Mouse (Mus musculus) urinary bladder, postnatal 25 days (tissue): Measurements from ENCODE around the gene Map2k4.

Experiments used
- DNase-seq: peaks from one replicate; pipeline ENCODE4 v3.0.0; 2022; ENCODE audit warnings: low spot score

Gene Map2k4

DNA sequence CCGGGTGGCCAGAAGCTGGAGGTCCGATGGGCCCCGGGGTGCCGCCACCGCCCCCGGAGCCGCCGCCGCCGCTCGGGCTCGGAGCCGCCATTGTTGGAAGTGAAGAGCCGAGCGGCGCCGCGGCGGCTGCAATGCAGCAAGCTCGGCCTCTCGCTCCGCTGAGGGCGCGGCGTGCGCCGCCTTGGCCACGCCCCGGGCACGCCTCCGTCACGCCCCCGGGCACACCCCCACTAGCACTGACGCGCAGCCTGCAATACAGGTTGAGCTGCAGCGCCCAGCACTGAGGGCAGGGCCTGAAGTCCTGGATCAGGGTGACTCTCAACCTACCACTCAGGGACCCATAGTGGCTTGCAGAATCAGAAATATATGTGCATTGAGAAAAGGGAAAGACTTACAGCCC is at the start of gene Map2k4:
TSS of gene Map2k4 (minus strand) at position 144 of the 400 bp plus-strand sequence.
- DNase-seq, result peak; percentile 94

DNA sequence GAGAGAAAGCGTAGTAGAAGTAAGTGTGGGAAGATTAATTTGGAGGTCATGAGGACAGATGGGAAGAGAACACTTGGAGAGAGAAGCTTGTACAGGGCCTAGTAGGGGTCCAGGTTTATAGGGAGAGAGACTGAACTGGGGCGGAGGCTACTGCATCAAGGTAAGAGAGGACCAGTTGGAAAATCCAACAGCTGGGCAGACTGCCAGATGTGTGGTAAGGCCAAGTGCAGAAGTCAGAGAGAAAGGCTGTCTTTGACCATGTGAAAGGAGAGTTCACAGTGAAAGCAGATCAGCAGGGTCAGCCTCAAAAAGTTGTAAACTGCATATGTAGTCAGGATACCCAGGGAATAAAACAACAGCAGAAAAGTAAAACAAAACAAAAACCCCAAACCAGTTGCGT is 36.5 kb upstream of the Map2k4 start:
- no peak for DNase-seq

GRCm38 (mm10) chr11:65820877-65821276 is 32.8 kb upstream of the Map2k4 start:
- peak; percentile 67 for DNase-seq

DNA sequence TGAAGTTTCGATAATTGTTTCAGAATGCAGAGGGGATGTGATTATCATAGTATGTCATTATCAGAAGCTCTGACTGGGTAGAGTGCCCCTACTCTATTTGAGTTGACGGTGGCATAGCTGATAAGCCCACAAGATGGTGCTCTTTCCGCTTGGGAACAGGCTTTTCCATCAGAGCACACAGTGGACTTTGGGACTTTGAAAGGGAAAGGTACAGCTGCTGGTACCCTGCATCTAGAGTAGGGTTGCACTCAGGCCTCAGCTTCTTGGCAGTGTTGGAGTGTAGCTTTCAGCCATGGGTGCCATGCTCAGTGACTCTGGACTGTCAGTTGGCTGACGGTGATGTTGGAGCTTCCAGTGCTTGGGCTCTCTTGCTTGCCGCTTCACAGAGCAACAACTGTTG is 32.2 kb upstream of the Map2k4 start:
- DNase-seq, result no peak

GRCm38 (mm10) chr11:65818193-65818592 is 30.1 kb upstream of the Map2k4 start:
- DNase-seq, result no peak

DNA sequence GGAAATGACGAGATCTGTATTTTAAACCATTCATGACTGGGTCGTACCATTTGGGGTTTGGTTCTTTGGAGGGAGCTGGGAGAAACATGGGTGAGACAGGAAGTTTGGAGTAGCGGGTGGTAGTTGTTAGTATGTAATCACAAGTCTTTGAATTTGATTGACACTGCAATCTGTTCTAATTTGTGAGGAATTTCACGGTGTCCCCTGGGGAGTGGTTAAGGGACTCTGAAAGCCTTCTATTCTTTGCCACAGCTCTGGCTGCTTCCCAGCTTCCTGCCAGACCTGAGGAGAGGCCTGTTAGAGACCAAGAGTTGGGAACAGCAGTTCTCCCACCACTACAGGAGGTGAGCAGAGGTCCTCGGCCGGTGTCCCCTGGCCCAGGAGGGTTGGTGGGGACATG is 28.1 kb upstream of the Map2k4 start:
- no peak for DNase-seq

DNA sequence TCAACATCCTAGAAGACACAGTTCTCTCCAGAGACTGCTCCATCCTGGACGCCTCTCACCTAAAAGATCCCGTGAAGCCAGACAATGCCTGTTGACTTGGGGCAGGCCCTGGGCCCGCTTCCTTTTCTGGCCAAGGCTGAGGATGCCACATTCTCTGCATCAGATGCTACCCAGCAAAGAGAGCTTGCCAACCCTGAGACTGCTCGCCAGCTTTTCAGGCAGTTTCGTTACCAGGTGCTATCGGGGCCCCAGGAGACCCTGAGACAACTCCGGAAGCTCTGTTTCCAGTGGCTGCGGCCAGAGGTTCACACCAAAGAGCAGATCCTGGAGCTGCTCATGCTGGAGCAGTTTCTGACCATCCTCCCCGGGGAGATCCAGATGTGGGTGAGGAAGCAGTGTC is 26.3 kb upstream of the Map2k4 start:
- no peak for DNase-seq

DNA sequence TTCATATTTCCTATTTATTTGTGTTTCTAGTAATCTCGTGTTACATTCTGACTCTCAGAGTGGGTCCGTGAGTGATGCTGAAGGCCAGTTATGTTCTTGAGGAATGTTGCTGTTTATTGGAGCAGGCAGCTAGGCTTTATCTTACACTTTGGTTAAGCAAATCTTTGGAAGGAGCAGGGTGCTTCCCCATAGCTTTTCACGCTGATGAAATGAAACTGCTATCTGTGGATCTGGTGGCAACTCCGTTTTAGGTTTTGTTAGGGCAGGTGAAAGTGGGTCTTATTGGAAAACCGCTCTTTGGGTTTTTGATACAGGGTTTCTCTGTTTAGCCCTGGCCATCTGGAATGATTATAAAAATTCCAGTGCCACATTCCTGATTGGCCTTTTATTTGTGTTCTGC is 24.0 kb upstream of the Map2k4 start:
- DNase-seq, result no peak

DNA sequence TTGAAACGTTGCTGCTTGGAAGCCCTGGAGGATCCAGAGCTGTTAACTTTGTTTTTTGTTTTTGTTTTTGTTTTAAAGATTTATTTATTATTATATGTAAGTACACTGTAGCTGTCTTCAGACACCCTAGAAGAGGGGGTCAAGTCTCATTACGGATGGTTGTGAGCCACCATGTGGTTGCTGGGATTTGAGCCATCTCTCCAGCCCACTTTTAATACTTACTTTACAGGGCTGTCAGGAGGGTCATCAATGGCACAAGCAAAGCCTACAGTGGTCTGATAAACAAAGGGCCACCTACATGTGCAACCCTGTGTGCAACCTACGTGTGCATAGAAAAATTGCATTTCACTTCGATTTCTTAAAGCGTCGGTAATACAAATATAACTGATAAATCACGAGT is 19.5 kb upstream of the Map2k4 start:
- DNase-seq, result no peak

- peak; percentile 70 for DNase-seq
Measured at GRCm38 (mm10) chr11:65806909-65807504, 18.9 kb upstream of the Map2k4 start, which contains the start of gene Zkscan6. TSS of gene Zkscan6 (plus strand) at chr11:65807175.

- peak; percentile 42 for DNase-seq
Measured at GRCm38 (mm10) chr11:65806321-65806904, 18.3 kb upstream of the Map2k4 start.

DNA sequence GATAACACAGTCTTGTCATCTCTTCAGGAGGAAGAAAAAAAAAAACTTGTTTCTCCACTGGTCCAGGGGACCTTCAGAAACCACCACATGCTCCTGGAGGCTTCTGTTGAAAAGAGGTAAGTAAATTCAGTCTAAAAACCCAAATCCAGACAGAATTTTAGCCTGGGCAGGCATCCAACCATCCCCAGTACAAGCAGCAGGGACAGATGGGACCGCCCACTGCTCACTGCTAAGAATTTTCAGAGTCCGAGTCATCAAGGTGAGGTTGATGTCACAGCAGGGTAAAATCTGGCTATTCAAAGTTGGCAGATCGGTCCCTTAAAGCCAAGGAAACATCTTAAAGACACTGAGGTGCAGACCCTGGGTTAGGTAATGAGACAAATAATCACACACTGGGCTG is 13.8 kb upstream of the Map2k4 start:
- DNase-seq, result no peak

DNA sequence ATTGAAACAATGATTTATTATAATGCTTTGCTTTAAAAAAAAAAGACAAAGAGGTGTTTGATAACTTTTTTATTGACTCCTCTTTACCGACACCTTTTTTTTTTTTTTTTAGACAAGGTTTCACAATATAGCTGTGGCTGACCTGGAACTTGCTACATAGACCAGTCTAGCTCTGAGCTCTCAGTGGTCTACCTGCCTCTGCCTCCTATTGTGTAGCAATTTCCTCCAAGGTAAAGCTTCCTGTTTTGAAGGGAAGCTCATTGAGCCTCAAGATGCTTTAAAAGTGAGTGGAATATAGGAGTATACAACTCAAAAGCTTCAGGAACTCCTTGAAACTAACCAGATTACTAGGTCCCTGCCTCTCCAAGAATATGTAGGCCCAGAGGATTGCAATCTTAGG is 7.8 kb upstream of the Map2k4 start:
- no peak for DNase-seq

DNA sequence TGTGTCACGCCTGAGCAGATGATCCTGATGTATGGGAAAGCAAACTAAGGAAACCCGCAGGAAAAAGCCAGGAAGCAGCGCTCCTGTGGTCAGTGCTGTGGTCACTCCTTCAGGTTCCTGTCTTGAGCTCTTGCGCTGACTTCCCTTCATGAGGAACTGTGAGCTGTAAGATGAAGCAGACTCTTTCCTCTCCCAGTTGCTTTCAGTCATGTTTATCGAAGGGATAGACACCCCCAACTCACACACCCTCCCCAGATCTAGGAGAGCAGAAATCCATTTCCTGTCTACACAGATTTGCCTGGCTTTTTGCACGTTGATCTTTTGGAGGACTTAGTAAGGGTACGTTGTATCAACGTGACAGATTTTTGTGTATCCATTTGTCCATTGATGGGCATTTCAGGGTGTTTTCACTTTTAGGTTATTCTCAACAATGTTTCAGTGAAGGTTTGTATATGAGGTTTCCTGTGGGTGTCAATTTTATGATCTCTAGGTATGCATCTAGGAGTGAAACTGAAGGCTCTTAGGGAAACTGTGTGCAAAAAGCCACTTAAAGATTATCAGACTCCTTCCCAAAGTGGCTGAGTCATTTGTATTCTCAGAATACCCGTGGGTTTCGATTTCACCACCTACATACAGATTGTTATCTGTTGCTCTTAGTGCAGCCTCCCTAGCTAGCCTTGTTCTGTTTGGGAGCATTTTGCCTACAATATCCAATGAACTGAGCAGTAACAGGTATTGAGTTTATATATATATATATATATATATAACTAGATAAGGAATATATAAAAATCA is 6.5 kb upstream of the Map2k4 start:
- DNase-seq, result no peak

DNA sequence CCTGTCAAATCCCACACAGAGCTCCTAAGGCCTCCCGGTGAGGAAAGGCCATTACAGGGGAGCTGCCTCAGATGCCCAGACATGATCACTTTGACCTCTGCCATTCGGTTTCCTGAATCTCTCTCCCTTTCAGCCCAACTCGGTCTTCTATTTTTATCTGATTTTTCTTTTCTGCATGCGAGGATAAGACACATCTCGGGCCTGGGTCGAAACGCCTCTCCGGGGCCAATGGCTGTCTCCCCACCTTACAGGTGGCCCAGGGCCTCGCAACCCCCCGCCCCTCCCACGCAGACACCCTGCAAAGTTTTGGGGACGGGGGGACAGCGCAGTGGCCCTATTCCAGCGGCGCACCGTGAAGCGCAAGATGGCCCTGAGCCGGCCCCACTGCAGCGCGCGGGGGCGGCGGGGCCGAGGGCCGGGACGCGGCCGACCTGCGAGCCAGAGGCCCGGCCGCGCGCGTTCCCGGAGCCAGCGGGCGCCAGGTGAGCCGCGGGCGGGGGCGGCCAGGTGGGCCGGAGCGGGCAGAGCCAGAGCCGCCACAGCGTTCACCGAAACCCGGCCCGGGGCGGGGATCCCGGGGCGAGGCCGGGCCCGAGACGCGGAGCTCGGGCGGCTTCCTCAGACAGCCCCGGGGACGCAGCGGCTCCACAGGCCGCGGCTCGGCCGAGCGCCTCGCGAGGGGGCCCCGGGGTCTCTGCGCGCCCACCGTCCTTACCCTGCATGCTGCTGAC is 511 bp downstream of the Map2k4 start:
- DNase-seq, result no peak

GRCm38 (mm10) chr11:65786160-65786559 is 1.9 kb downstream of the Map2k4 start:
- DNase-seq, result no peak

DNA sequence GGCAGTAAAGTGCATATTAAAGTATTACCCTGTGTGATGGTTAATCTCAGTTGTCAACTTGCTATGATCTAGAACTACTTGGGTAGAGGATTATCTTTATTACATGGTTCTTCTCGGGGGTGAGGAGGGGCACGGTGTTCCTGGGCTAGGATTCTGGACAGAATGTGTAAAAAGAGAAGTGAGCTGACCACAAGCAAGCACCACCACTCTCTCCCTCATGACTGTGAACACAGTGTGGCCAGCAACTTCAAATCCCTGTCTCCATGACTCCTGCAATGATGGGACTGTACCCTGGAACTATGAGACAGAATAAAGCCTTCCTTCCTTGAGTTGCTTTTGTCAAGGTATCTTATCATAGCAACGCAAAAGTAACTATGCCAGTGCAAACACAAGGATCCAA is 6.5 kb downstream of the Map2k4 start:
- no peak for DNase-seq

- DNase-seq, result no peak
Measured at GRCm38 (mm10) chr11:65779578-65779977, 8.5 kb downstream of the Map2k4 start.

DNA sequence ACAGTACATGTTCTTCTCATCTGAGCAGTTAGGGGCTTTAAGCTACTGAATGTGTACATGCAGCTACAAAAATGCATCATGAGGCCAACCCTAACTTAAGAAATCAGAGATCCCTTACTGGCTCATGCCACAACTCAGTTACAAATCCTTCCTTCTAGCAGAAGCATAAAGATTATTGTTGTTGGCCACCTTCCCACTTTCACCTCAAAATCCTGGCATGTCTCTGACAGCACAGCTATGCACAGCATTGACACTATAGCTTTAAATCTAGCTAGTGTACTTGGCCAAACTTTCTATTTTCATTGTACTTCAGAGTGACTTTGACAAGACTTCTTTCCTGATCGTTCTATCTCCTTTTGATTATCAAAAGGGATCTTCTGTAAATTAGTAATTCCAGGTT is 9.0 kb downstream of the Map2k4 start:
- no peak for DNase-seq

GRCm38 (mm10) chr11:65777810-65778209 is 10.3 kb downstream of the Map2k4 start:
- no peak for DNase-seq

GRCm38 (mm10) chr11:65776906-65777611 is 11.0 kb downstream of the Map2k4 start:
- no peak for DNase-seq
